Mouse (Mus musculus) MEL (cell line): ENCODE results near the gene Tmem8.

Experiments used
- CHD2 ChIP-seq: IDR thresholded peaks from 2 replicates; pipeline ENCODE4 v1.6.1; 2011; ENCODE audit warnings: low read length, improper control_type of control experiment
- CTCF ChIP-seq, 3 experiments: IDR thresholded peaks in 2 of 3; conservative IDR thresholded peaks in 1 of 3; 2 replicates each; pipeline ENCODE4 v1.5.1; 2011 to 2012; ENCODE audit warnings: low read length in 3 of 3, low read depth in 2 of 3, mild to moderate bottlenecking in 2 of 3, improper control_type of control experiment in 1 of 3, inconsistent platforms in 1 of 3, mixed read lengths in 1 of 3, moderate library complexity in 1 of 3; ENCODE audit not compliant: control insufficient read depth in 1 of 3, insufficient read depth in 1 of 3, poor library complexity in 1 of 3, severe bottlenecking in 1 of 3
- EP300 ChIP-seq, 2 experiments: IDR thresholded peaks; 2 replicates each; pipeline ENCODE4 v1.6.1; 2011; ENCODE audit warnings: improper control_type of control experiment in 2 of 2, low read length in 2 of 2, low read depth in 1 of 2, mild to moderate bottlenecking in 1 of 2
- ETS1 ChIP-seq: IDR thresholded peaks from 2 replicates; pipeline ENCODE4 v1.6.1; 2012; ENCODE audit warnings: low read depth, mild to moderate bottlenecking, inconsistent platforms, low read length, improper control_type of control experiment, moderate library complexity
- GABPA ChIP-seq: IDR thresholded peaks from 2 replicates; pipeline ENCODE4 v1.6.1; 2012; ENCODE audit warnings: low read depth, mild to moderate bottlenecking, inconsistent platforms, low read length, improper control_type of control experiment, moderate library complexity
- KAT2A ChIP-seq: conservative IDR thresholded peaks from 2 replicates; pipeline ENCODE4 v1.6.1; 2012; ENCODE audit warnings: low read depth, low read length, improper control_type of control experiment, inconsistent platforms
- MAZ ChIP-seq: IDR thresholded peaks from 2 replicates; pipeline ENCODE4 v1.6.1; 2012; ENCODE audit warnings: low read depth, mild to moderate bottlenecking, inconsistent platforms, low read length, improper control_type of control experiment
- NRF1 ChIP-seq: IDR thresholded peaks from 2 replicates; pipeline ENCODE4 v1.6.1; 2014; ENCODE audit warnings: low read depth, mild to moderate bottlenecking, inconsistent platforms, low read length, improper control_type of control experiment, moderate library complexity; ENCODE audit not compliant: poor library complexity, insufficient read depth, severe bottlenecking
- POLR2A ChIP-seq, 2 experiments: IDR thresholded peaks; 2 replicates each; pipeline ENCODE4 v1.6.1; 2011 to 2012; ENCODE audit warnings: low read length in 2 of 2, mild to moderate bottlenecking in 2 of 2, control low read depth in 1 of 2, improper control_type of control experiment in 1 of 2, low read depth in 1 of 2, moderate library complexity in 1 of 2; ENCODE audit not compliant: control insufficient read depth in 1 of 2, insufficient read depth in 1 of 2, poor library complexity in 1 of 2
- POLR2AphosphoS5 ChIP-seq: IDR thresholded peaks from 2 replicates; pipeline ENCODE4 v1.6.1; 2012; ENCODE audit warnings: low read depth, borderline replicate concordance, mild to moderate bottlenecking, inconsistent platforms, low read length, moderate library complexity, mixed read lengths
- SIN3A ChIP-seq: IDR thresholded peaks from 2 replicates; pipeline ENCODE4 v1.6.1; 2012; ENCODE audit warnings: low read length, improper control_type of control experiment, inconsistent platforms
- TCF12 ChIP-seq: IDR thresholded peaks from 2 replicates; pipeline ENCODE4 v1.6.1; 2014; ENCODE audit warnings: low read depth, mild to moderate bottlenecking, inconsistent platforms, low read length, improper control_type of control experiment, moderate library complexity

GRCm38 (mm10) chr17:26078851-26079250 lies 34.2 kb upstream of the Tmem8 start:
- no peak for TF ChIP-seq MAZ
- no peak for TF ChIP-seq CTCF (IDR thresholded peaks at IDR 0.05 in 2 of 3, conservative IDR thresholded peaks at IDR 0.05 in 1 of 3; ENCODE audit: control insufficient read depth in 1 of 3, insufficient read depth in 1 of 3, low read depth in 2 of 3, low read length in 3 of 3, poor library complexity in 1 of 3, severe bottlenecking in 1 of 3)
- no peak for TF ChIP-seq KAT2A
- TF ChIP-seq POLR2AphosphoS5, result no peak
- no peak for TF ChIP-seq CHD2
- no peak for TF ChIP-seq EP300 (IDR thresholded peaks at IDR 0.05; ENCODE audit: low read depth in 1 of 2, low read length in 2 of 2)
- TF ChIP-seq ETS1, result no peak
- no peak for TF ChIP-seq POLR2A (IDR thresholded peaks at IDR 0.05; ENCODE audit: control insufficient read depth in 1 of 2, insufficient read depth in 1 of 2, low read depth in 1 of 2, low read length in 2 of 2, poor library complexity in 1 of 2)
- TF ChIP-seq SIN3A, result no peak
- TF ChIP-seq TCF12, result no peak
- TF ChIP-seq GABPA, result no peak
- TF ChIP-seq NRF1, result no peak
